8 mouse cellular contexts compared by ENCODE assay signal in genomic region chr5:121783862-121784500, GRCm38 (mm10). TPM values are rescaled to one million over a fixed set of nuclear protein-coding genes. Genes with fewer than 3 reads are reported as not detected.
DNase-seq lines count a peak whose midpoint lies in the region; ATAC-seq and TF ChIP-seq lines count a peak whose summit lies in the region.

No protein-coding gene starts in this region.

- no peaks in the 10 kb centered on the region for H3K4me1 ChIP-seq in neural tube, embryonic 11.5 days (ENCODE audit: control insufficient read depth, insufficient read depth, low read length)
- 0 out of 2 replicates have a peak, but pooled peaks cover 2% of the 10 kb centered on the region for H3K4me1 ChIP-seq in small intestine, adult 2 months (ENCODE audit: control insufficient read depth, insufficient read depth, insufficient read length, low read length)

- no peak overlapping the region for H3K4me2 ChIP-seq in neural tube, embryonic 11.5 days (ENCODE audit: low read depth)

- TF ChIP-seq CTCF in small intestine, adult 2 months (IDR thresholded peaks at IDR 0.05; ENCODE audit: extremely low read depth, insufficient read length, insufficient replicate concordance, low read depth, low read length), result 0 out of 2 replicates have a peak, but pooled peaks have one; percentile 14

- H3K36me3 ChIP-seq in neural tube, embryonic 11.5 days (ENCODE audit: control insufficient read depth, insufficient read depth, low read length), result peaks cover 8% of the 10 kb centered on the region; the same call in 1 of the 2 replicates
- H3K36me3 ChIP-seq in small intestine, adult 2 months (ENCODE audit: control insufficient read depth, insufficient read depth, low read length), result peaks cover 44% of the 10 kb centered on the region

- no peaks in the 10 kb centered on the region for H3K9me3 ChIP-seq in neural tube, embryonic 11.5 days (ENCODE audit: control insufficient read depth, low read length)

- peak; percentile 27 to 45 for DNase-seq in cerebellum, postnatal 14 days
- no peak for DNase-seq in cerebellum, adult 8-10 months
- DNase-seq in neural tube, embryonic 11.5 days (ENCODE audit: low spot score), result peak; percentile 14
- DNase-seq in neural tube, embryonic 10.5 days (ENCODE audit: extremely low spot score, low spot score), result no peak
- DNase-seq in kidney, postnatal 10 days, result peak; percentile 62
- no peak for DNase-seq in spleen, postnatal 14 days (ENCODE audit: low spot score in 2 of 2)
- DNase-seq in thymus, postnatal 25 days, result no peak

- 90% methylated on average over 10 of the region's 10 CpGs for WGBS in neural tube, embryonic 11.5 days
- WGBS in small intestine, adult 2 months, result 66% methylated on average over 10 of the region's 10 CpGs

- H3K27me3 ChIP-seq in neural tube, embryonic 11.5 days (ENCODE audit: control insufficient read depth, insufficient read depth, low read length), result no peaks in the 10 kb centered on the region
- no peaks in the 10 kb centered on the region for H3K27me3 ChIP-seq in small intestine, adult 2 months (ENCODE audit: control insufficient read depth, insufficient read depth, low read length)

- TF ChIP-seq POLR2A in small intestine, adult 2 months (IDR thresholded peaks at IDR 0.05; ENCODE audit: low read depth, low read length), result no peak

- no peak for ATAC-seq in neural tube, embryonic 11.5 days (ENCODE audit: insufficient read depth, low FRiP score, low TSS enrichment)

- H3K9ac ChIP-seq in neural tube, embryonic 11.5 days (ENCODE audit: low read length), result no peak overlapping the region

- no peak overlapping the region for H3K4me3 ChIP-seq in neural tube, embryonic 11.5 days (ENCODE audit: low read depth, low read length)
- H3K4me3 ChIP-seq in small intestine, adult 2 months (ENCODE audit: low read depth, low read length), result no peak overlapping the region

- no peak overlapping the region for H3K27ac ChIP-seq in neural tube, embryonic 11.5 days (ENCODE audit: low read depth, low read length)
- no peak overlapping the region for H3K27ac ChIP-seq in small intestine, adult 2 months (ENCODE audit: insufficient read depth, low read depth, low read length)

RNA-seq across cellular contexts. Expression of gene Sh2b3, which starts 53.5 kb away (rescaled TPM):
- 10.2 and 10.5 TPM in 2 replicates for polyA plus RNA-seq in neural tube, embryonic 11.5 days (2014; fragmentation: Nextera tagmentation; extraction: Ambion mirVana)
- 62.5 and 88.1 TPM in 2 replicates for polyA plus RNA-seq in small intestine, adult 2 months (2012; rRNA removed)

Comparison
In these comparisons a context has a peak if more than half of its experiments do, and no peak if none do; other contexts are left out.
1. DNase-seq: peak in cerebellum, postnatal 14 days (2 of 2), neural tube, embryonic 11.5 days (single experiment) and kidney, postnatal 10 days (single experiment); none in cerebellum, adult 8-10 months (single experiment), neural tube, embryonic 10.5 days (single experiment), spleen, postnatal 14 days (0 of 2) and thymus, postnatal 25 days (single experiment).